Mouse (Mus musculus) kidney, adult 2 months (tissue): ENCODE data around the gene Nol4l.

Experiments used
- CTCF ChIP-seq: fragments of 200-500 bp; conservative IDR thresholded peaks from 2 replicates; pipeline ENCODE4 v1.5.1; 2011; ENCODE audit warnings: low read depth, mild to moderate bottlenecking, control low read depth, low read length, moderate library complexity, mixed read lengths; ENCODE audit not compliant: insufficient read depth, insufficient read length
- POLR2A ChIP-seq: fragments of 200-500 bp; IDR thresholded peaks from one replicate; pipeline ENCODE4 v1.6.1; 2011; ENCODE audit warnings: low read depth, low read length, control low read depth

- TF ChIP-seq CTCF, result no peak
- TF ChIP-seq POLR2A, result no peak
Observed at GRCm38 (mm10) chr2:153493393-153493731, 36.4 kb downstream of the Nol4l start.
